Mouse (Mus musculus): ENCODE measurements around the gene Dao.

DNA sequence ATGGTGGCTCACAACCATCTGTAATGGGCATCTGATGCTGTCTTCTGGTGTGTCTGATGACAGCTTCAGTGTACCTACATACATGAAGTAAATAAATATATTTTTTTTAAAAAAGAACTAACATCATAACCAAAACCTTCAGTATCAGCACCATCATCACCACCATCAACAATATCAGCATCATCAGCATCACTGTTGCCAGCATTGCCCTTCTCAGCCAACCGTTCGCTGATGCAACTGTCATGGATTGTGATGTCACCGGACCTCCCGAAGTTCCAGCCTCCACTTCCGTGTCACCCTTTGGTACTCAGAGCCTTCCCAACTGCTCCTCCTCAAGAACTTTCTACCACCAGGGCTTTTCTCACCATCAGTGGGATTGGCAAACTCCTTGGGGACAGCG lies 61.7 kb downstream of the Dao start, which contains the start of gene Usp30:
- TF ChIP-seq POLR2A (IDR thresholded peaks at IDR 0.05; ENCODE audit: borderline replicate concordance, low read depth, low read length) (no peak), CTCF (IDR thresholded peaks at IDR 0.05; ENCODE audit: low read depth, low read length) (no peak)

Data from bone marrow macrophage, adult 2 months (primary cell).